24 mouse cellular contexts compared by ENCODE assay signal in the genomic region with DNA sequence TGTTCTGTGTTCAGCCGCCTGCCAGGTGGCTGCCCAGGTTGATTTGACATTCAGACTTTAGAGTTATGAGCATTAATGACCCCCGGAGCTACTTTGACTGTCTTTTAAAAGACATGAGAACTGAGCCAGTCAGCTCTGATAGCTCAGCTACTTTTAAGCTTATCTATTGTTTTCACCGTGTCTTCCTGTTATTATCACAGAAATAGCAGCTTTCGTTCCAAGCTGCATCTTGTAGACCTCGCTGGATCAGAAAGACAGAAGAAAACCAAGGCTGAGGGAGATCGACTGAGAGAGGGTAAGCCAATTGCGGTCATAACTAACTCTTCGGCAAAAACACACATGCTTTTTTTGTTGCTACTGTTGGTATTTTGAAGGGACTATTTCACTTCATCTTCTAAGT. TPM values are rescaled to one million over a fixed set of nuclear protein-coding genes. Genes with fewer than 3 reads are reported as not detected.
"Had no signal": no experiment of that assay in that cellular context is flagged by ENCODE, and none has a peak within 500 bp of the region (broad histone marks: within the 10 kb centered on the region; RNA-seq: fewer than 3 reads in every experiment).

No protein-coding gene starts in this region.

- H3K4me1 ChIP-seq: neural tube, embryonic 13.5 days; neural tube, embryonic 15.5 days; stomach, embryonic 15.5 days had no signal

- H3K36me3 ChIP-seq: neural tube, embryonic 13.5 days; neural tube, embryonic 15.5 days had no signal

- H3K4me3 ChIP-seq: neural tube, embryonic 13.5 days; neural tube, embryonic 15.5 days; stomach, embryonic 15.5 days had no signal

- H3K27me3 ChIP-seq: neural tube, embryonic 13.5 days; neural tube, embryonic 15.5 days; stomach, embryonic 15.5 days had no signal

- H3K27ac ChIP-seq: neural tube, embryonic 13.5 days; neural tube, embryonic 15.5 days; stomach, embryonic 15.5 days; stomach, postnatal 0 days had no signal

- H3K9ac ChIP-seq: neural tube, embryonic 13.5 days; neural tube, embryonic 15.5 days; stomach, embryonic 15.5 days had no signal

- DNase-seq: retina, postnatal 1 day; right cerebral cortex, adult 18-20 months; right cerebral cortex, postnatal 14 days; right cerebral cortex, postnatal 25 days; right cerebral cortex, postnatal 4 days; spleen, adult 18-20 months; thymus, adult 18-20 months; thymus, adult 2 months; thymus, postnatal 14 days; thymus, postnatal 25 days; thymus, postnatal 36 days; thymus, postnatal 4 days had no signal

- H3K9me3 ChIP-seq: neural tube, embryonic 13.5 days; neural tube, embryonic 15.5 days; stomach, embryonic 15.5 days had no signal

RNA-seq across cellular contexts. Expression of a gene that starts 33.2 kb away (rescaled TPM):
- total RNA-seq: neutrophil, adult 5-6 weeks had no signal
- polyA plus RNA-seq: neural tube, embryonic 13.5 days; neural tube, embryonic 14.5 days; neural tube, embryonic 15.5 days; small intestine, adult 2 months; spleen, adult 2 months; stomach, embryonic 14.5 days; stomach, embryonic 15.5 days; stomach, embryonic 16.5 days; stomach, postnatal 0 days; testis, adult 2 months; thymus, adult 2 months; urinary bladder, adult 2 months had no signal

RNA-seq across cellular contexts. Expression of a gene that starts 43.8 kb away (rescaled TPM):
- total RNA-seq: neutrophil, adult 5-6 weeks had no signal
- polyA plus RNA-seq: neural tube, embryonic 13.5 days; neural tube, embryonic 14.5 days; neural tube, embryonic 15.5 days; spleen, adult 2 months; stomach, embryonic 14.5 days; testis, adult 2 months had no signal
